In genomic region chr7:92777108-92777973, GRCm38 (mm10) we compare ENCODE assay signal across 8 mouse cellular contexts. TPM values are rescaled to one million over a fixed set of nuclear protein-coding genes. Genes with fewer than 3 reads are reported as not detected.
DNase-seq lines count a peak whose midpoint lies in the region; ATAC-seq lines count a peak whose summit lies in the region.

No protein-coding gene starts in this region.

- no peaks in the 10 kb centered on the region for H3K27me3 ChIP-seq in intestine, embryonic 15.5 days (replicated peaks)
- no peaks in the 10 kb centered on the region for H3K27me3 ChIP-seq in midbrain, embryonic 10.5 days (ENCODE audit: low read depth, poor library complexity, severe bottlenecking)
- no peaks in the 10 kb centered on the region for H3K27me3 ChIP-seq in stomach, embryonic 16.5 days (ENCODE audit: control insufficient read depth, insufficient read depth, low read length)

- no peaks in the 10 kb centered on the region for H3K4me1 ChIP-seq in brown adipose tissue, adult 24 weeks (ENCODE audit: control insufficient read depth, insufficient read depth, insufficient read length, low read length)
- peaks cover 13% of the 10 kb centered on the region for H3K4me1 ChIP-seq in intestine, embryonic 15.5 days (replicated peaks)
- peaks cover 24% of the 10 kb centered on the region for H3K4me1 ChIP-seq in midbrain, embryonic 10.5 days
- peaks cover 23% of the 10 kb centered on the region for H3K4me1 ChIP-seq in stomach, embryonic 16.5 days (ENCODE audit: control insufficient read depth, insufficient read depth, low read length)

- peak; percentile 41 for DNase-seq in embryo, embryonic 9.5 days (ENCODE audit: extremely low spot score)
- DNase-seq in gastrocnemius, postnatal 36 days = peak; percentile 49 to 56
- peak; percentile 48 to 59 for DNase-seq in left cerebral cortex, postnatal 10 days (ENCODE audit: extremely low spot score in 1 of 2, low spot score in 2 of 2)
- peak; percentile 40 for DNase-seq in midbrain, embryonic 10.5 days (ENCODE audit: low spot score)
- DNase-seq in spleen, postnatal 4 days (ENCODE audit: low spot score in 2 of 2) = no peak

- intact Hi-C loops in gastrocnemius, postnatal 36 days (cut with DNase I) = loop anchor here (5.0 kb wide), 1 partner anchor 35 kb away; the partner anchor contains the start of gene Rab30
- intact Hi-C loops in left cerebral cortex, postnatal 10 days (cut with DNase I) = loop anchor here (5.0 kb wide), 1 partner anchor 35 kb away; the partner anchor contains the start of gene Rab30

- H3K36me3 ChIP-seq in intestine, embryonic 15.5 days = no peaks in the 10 kb centered on the region
- no peaks in the 10 kb centered on the region for H3K36me3 ChIP-seq in midbrain, embryonic 10.5 days
- H3K36me3 ChIP-seq in stomach, embryonic 16.5 days (ENCODE audit: control insufficient read depth, insufficient read depth, low read length) = no peaks in the 10 kb centered on the region

- peak overlapping the region; percentile 38 for H3K9ac ChIP-seq in intestine, embryonic 15.5 days
- peak overlapping the region; percentile 40 for H3K9ac ChIP-seq in stomach, embryonic 16.5 days (ENCODE audit: low read length)

- no peaks in the 10 kb centered on the region for H3K9me3 ChIP-seq in intestine, embryonic 15.5 days
- no peaks in the 10 kb centered on the region for H3K9me3 ChIP-seq in midbrain, embryonic 10.5 days (replicated peaks)
- no peaks in the 10 kb centered on the region for H3K9me3 ChIP-seq in stomach, embryonic 16.5 days (replicated peaks; ENCODE audit: control insufficient read depth, low read length)

- peak overlapping the region; percentile 51 for H3K4me3 ChIP-seq in brown adipose tissue, adult 24 weeks (ENCODE audit: insufficient read depth, low read depth, low read length)
- peak overlapping the region; percentile 3; the same call in 1 of the 2 replicates for H3K4me3 ChIP-seq in intestine, embryonic 15.5 days (replicated peaks)
- H3K4me3 ChIP-seq in midbrain, embryonic 10.5 days = peak overlapping the region; percentile 40
- peak overlapping the region; percentile 23 for H3K4me3 ChIP-seq in stomach, embryonic 16.5 days (replicated peaks; ENCODE audit: low read length)

- H3K4me2 ChIP-seq in intestine, embryonic 15.5 days (replicated peaks) = peak overlapping the region; percentile 47
- H3K4me2 ChIP-seq in stomach, embryonic 16.5 days (ENCODE audit: low read depth, low read length) = peak overlapping the region; percentile 41

- peak; percentile 79 for ATAC-seq in intestine, embryonic 15.5 days
- ATAC-seq in stomach, embryonic 16.5 days (ENCODE audit: insufficient read depth, low FRiP score) = peak; percentile 52; the same call in 1 of the 2 replicates

- 29% methylated on average over 17 of the region's 17 CpGs for WGBS in intestine, embryonic 15.5 days
- WGBS in midbrain, embryonic 10.5 days = 34% methylated on average over 17 of the region's 17 CpGs
- 22% methylated on average over 17 of the region's 17 CpGs for WGBS in stomach, embryonic 16.5 days

- no peak overlapping the region; the same call in 1 of the 2 replicates for H3K27ac ChIP-seq in brown adipose tissue, adult 24 weeks (replicated peaks; ENCODE audit: low read depth, low read length)
- peak overlapping the region; percentile 77 for H3K27ac ChIP-seq in intestine, embryonic 15.5 days
- peak overlapping the region; percentile 74 for H3K27ac ChIP-seq in midbrain, embryonic 10.5 days (replicated peaks)
- H3K27ac ChIP-seq in stomach, embryonic 16.5 days (ENCODE audit: low read length) = peak overlapping the region; percentile 76

RNA-seq across cellular contexts. Expression of gene Rab30, which starts 35.9 kb away (rescaled TPM):
- polyA plus RNA-seq in brown adipose tissue, adult 24 weeks (2012; ENCODE audit: insufficient read depth, insufficient read length, missing spikeins) = 16.0 and 20.6 TPM in 2 replicates
- 1 to 10 TPM; 5.7 to 6.6 TPM for total RNA-seq in gastrocnemius, postnatal 36 days (2021)
- 24.4 and 24.7 TPM in 2 replicates for polyA plus RNA-seq in intestine, embryonic 15.5 days (2015; fragmentation: Nextera tagmentation; extraction: Ambion mirVana)
- total RNA-seq in left cerebral cortex, postnatal 10 days (2021) = 10 to 100 TPM; 33.3 to 34.9 TPM
- 15.1 and 18.1 TPM in 2 replicates for polyA plus RNA-seq in midbrain, embryonic 10.5 days (2016; fragmentation: Nextera tagmentation; extraction: Ambion mirVana)
- 20.9 and 24.1 TPM in 2 replicates for polyA plus RNA-seq in stomach, embryonic 16.5 days (2015; fragmentation: Nextera tagmentation; extraction: Ambion mirVana)

Comparison
In these comparisons a context has a peak if more than half of its experiments do, and no peak if none do; other contexts are left out.
1. DNase-seq: peak in embryo, embryonic 9.5 days (single experiment), gastrocnemius, postnatal 36 days (2 of 2), left cerebral cortex, postnatal 10 days (2 of 2) and midbrain, embryonic 10.5 days (single experiment); none in spleen, postnatal 4 days (0 of 2).
2. Peak in every context shown above with its lines, with median percentiles within 50 percentile points of each other: H3K4me3 ChIP-seq.